Mouse (Mus musculus) mouse trophoblast stem cell (cell line): Measurements from ENCODE around the gene Hdac9.

Experiments
- in situ Hi-C, 2 experiments: fragments of 300-500 bp; cut with MseI, MboI; formaldehyde crosslinking; loops; 2 replicates in 1 of 2; 3 replicates in 1 of 2; pipeline ENCODE4 v1.15.1; 2025

The Hdac9 gene

GRCm38 (mm10) chr12:34614796-34615195 is 302.1 kb downstream of the Hdac9 start:
- in situ Hi-C loops: no loop called here

DNA sequence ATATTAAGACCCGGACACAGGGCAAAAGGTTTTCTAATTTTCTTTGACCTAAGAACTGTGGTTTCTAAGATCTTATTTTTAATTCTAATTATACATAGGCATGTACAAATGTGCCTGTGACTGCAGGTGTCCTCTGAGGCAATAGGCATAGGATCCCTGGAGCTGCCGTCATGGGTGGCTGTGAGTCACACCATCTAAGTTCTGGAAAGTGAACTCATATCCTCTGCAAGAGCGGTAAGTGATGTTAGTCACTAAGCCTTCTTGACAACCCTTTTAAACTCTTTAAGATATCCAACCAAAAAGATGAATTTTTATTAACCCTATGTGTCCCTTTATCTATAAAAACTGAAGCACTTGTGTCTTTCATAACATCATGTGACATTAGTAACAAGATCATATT is 304.4 kb downstream of the Hdac9 start:
- in situ Hi-C loops: no loop called here

GRCm38 (mm10) chr12:34604521-34604920 is 312.4 kb downstream of the Hdac9 start:
- in situ Hi-C loops: no loop called here

- in situ Hi-C loops: no loop called here
Observed at GRCm38 (mm10) chr12:34594167-34594793, 322.6 kb downstream of the Hdac9 start.

GRCm38 (mm10) chr12:34587171-34587570 is 329.7 kb downstream of the Hdac9 start:
- in situ Hi-C loops: no loop called here

GRCm38 (mm10) chr12:34582522-34582921 is 334.4 kb downstream of the Hdac9 start:
- in situ Hi-C loops: no loop called here

GRCm38 (mm10) chr12:34579220-34579619 is 337.7 kb downstream of the Hdac9 start:
- in situ Hi-C loops: no loop called here

GRCm38 (mm10) chr12:34571069-34571468 is 345.8 kb downstream of the Hdac9 start:
- in situ Hi-C loops: no loop called here

- in situ Hi-C loops: no loop called here
Observed at GRCm38 (mm10) chr12:34569472-34569871, 347.4 kb downstream of the Hdac9 start.

DNA sequence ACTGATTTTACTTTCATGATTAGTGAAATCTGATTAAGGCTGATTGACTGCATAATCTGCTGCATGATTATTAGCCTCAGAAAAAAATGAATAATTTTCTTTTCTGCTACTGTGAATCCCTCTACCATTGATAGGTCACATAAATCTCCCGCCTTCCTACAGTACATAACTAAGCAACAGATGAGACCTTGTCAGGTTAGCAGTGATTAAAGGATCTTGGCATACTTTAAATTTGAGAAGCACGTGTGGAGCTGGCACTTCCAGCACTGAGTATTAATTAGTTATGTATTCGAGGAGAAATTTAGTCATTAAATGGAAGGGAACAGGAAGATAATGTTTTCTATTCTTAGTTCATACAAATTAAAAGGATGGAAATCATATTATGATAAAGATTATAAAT is 347.8 kb downstream of the Hdac9 start:
- in situ Hi-C loops: no loop called here

DNA sequence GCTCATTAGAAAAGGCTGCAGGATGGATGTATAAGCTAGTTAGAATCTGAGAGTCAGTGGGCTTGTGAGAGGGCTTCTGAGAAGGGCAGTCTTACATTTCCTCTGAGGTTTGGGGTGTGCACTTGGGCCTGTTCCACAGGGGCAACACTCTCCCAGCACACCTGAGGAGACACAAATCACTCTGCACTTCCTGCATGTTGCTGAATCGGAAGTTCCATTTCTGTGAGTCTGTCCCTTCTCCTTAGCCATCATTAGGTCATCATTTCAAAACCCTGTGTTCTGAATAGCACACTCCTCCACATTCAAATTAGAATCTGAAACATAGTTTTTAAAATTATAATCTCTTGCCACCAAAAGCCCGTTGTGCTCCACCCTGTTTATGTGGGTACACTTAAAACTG is 354.6 kb downstream of the Hdac9 start:
- in situ Hi-C loops: no loop called here

DNA sequence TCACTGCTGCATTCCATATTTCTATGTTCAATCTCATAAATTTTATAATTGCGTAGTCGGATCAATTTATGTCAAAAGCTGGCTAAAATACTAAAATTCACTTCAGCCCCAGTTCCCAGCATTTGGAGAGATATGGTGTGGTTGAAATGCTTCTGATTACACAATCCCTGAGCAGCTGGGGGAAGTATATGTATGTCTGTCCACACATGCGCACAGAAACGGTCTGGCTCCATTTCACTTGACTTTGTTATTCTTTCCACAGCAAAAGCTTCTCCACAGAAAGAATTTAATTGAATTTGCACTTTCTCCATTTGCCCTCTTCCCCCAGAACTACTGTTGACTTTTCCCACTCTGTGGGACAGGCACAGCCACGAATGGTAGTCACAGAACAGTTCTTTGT is 357.9 kb downstream of the Hdac9 start:
- in situ Hi-C loops: no loop called here

GRCm38 (mm10) chr12:34554803-34555202 is 362.1 kb downstream of the Hdac9 start:
- in situ Hi-C loops: no loop called here

DNA sequence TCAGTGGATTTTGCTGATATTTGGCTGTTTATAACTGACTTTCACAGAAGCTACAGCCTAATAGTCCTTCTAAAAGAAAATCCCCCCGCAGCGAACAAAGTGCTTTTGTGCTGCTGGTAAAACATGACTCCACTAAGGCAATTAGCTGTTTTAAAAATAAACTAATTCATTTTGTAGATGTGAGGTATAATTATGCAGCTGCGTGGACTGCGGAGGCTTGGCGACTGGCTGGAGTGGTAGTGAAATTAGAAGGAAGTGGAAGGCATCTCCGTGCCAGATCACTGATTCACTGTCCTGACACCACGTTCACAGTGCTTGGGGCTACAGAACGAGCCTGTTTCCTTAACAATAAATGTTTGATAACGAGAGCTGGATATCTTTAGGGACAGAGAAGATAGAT is 366.6 kb downstream of the Hdac9 start:
- in situ Hi-C loops: no loop called here

- in situ Hi-C loops: no loop called here
Observed at GRCm38 (mm10) chr12:34529165-34529545, 387.7 kb downstream of the Hdac9 start.

- in situ Hi-C loops: no loop called here
Observed at GRCm38 (mm10) chr12:34528201-34529164, 388.4 kb downstream of the Hdac9 start.

DNA sequence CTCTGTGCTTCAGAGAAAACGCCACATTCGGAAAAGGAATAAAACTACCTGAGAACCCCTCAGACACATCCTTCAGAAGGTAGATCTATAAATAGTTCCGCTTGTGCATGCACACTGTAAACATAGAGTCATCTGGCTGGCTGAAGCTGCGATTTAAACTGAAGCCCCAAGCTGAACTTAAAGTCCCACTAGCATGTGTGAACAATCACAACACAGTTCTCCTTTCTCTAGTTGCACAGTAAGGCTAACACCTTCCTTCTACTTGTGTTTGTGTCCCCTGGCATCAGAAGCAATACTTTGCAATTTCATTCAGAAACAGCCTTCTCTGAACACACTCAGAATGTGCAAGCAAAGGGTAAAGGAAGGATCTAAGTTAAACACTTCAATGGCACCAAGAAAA is 389.1 kb downstream of the Hdac9 start:
- in situ Hi-C loops: no loop called here

DNA sequence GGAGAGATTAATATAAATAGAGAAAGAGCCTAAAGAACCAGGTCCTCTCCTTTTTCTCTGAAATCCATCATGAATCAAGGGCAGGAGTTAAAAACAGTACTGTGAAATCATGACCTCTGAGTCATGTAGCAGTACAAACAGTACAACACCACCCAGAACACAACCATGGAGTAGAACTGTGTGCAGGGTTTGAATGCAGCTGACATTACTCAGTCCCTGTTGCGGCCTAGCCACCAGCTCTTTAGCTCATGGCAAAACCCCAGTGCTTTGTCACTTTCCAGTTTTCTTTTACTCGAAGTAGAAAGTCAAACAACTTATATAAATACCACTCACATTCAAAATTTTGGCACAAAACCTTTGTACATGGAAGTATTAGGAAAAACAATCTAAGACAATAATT is 395.4 kb downstream of the Hdac9 start:
- in situ Hi-C loops: no loop called here

DNA sequence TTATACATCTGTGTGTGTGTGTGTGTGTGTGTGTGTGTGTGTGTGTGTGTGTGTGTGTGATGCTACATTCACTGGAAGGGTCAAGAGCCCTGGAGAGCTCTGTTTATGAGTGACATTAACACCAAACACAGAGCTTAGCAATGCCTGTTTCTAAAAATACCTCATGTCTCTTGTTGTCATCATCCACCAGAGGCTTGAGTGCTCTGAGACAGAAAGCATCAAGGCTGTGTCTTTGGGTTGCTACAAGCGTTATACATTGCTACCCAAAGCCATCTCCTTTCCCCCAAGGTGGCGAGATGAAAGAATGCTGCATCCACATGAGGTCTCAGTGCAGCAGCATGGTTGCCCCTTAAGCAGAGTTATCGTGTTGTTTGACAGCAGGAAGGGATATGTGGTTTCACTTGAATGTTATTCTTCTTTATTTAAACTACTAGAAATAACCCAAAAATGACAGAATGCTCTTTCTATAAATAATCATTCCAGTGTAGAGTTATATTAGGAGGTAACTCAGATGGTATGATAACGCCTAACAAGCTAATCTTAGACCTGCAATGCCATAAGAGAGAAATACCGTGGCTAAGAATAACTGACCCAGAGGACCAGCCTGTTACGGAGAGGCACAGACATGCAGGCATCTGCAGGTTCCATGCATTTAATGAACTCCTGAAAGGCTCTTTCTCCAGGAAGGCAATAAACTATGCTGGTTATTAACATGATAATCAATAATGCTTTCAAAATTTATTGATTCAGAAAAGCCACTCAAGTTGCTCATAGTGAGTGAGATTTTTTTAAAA is 399.9 kb downstream of the Hdac9 start:
- in situ Hi-C loops: no loop called here

- in situ Hi-C loops: no loop called here
Observed at GRCm38 (mm10) chr12:34506345-34506744, 410.6 kb downstream of the Hdac9 start.

DNA sequence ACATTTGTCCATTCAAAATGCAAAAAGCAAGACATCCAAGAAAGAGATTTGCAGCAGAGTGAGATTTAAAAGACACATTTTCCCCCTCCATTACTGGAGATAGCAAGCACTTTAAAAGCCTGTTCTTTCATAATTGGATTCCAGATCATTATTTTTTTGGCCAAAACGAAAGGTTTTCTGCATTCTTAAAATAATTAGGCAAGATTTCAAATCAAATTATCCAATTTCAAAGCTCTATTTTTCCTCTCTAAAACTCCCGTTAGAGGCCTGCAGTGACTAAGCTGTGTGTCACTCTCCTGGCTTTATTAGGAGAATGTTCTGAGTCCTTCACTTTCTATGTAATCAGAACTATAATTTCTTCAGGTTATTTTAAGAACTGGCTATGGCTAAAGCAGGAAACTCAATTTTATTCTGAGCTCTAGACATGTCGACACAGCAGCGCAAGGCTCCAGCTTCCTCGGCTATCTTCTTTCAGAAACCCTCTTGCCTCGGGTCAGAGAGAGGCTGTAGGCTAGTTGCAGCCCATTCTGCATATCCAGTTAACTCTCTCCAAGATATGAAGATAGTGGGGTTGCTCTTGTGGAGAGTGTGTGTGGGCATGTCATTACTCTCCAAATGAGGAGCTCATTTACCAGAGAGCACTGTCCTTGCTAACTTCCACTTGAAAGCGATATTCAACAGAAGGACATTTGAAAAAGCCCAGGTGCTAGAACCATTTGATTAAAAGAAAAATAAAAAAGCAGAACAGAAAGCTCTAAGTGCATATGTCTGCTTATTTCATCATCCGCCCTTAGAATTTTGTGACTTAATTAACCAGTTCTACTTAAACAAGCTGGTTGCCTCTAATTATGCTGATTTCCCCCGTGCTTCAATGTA is 417.9 kb downstream of the Hdac9 start:
- in situ Hi-C loops: no loop called here
